Mouse (Mus musculus): ENCODE results near the gene Gm18596. TPM values are rescaled to one million over a fixed set of nuclear protein-coding genes. Genes with fewer than 3 reads are reported as not detected.
"Not testable (repeated sequence)": the region's sequence is repeated elsewhere in the genome, so short reads cannot be mapped to it uniquely, and the experiment has no call there.

The Gm18596 gene
- total and polyA plus RNA-seq, 3 experiments: not detected

- H3K4me1 ChIP-seq (ENCODE audit: control insufficient read depth in 1 of 2, insufficient read depth in 2 of 2, low read length in 2 of 2); H3K4me3 ChIP-seq (ENCODE audit: control insufficient read depth in 1 of 2, insufficient read depth in 1 of 2, low read depth in 2 of 2, low read length in 2 of 2); H3K36me3 ChIP-seq (ENCODE audit: control insufficient read depth in 1 of 2, insufficient read depth in 2 of 2, low read length in 2 of 2); H3K79me2 ChIP-seq (ENCODE audit: control insufficient read depth, insufficient read depth, low read length, poor library complexity); H3K27ac ChIP-seq (ENCODE audit: control insufficient read depth, low read depth, low read length); H3K9ac ChIP-seq (ENCODE audit: control insufficient read depth, low read depth, low read length, poor library complexity, severe bottlenecking); DNase-seq (ENCODE audit: low read depth, low spot score); H3K9me3 ChIP-seq (replicated peaks; ENCODE audit: insufficient read depth, low read length); H3K27me3 ChIP-seq (ENCODE audit: control insufficient read depth in 1 of 2, insufficient read depth in 2 of 2, low read length in 2 of 2): not testable (repeated sequence)
Measured at GRCm38 (mm10) chr10:77772142-77772541, 29.7 kb upstream of the Gm18596 start.

GRCm38 (mm10) chr10:77771225-77771624, 28.8 kb upstream of the Gm18596 start, which contains the start of gene Gm3238:
TSS of gene Gm3238 (minus strand) at chr10:77771325.
- not testable (repeated sequence) for H3K27me3 ChIP-seq (ENCODE audit: control insufficient read depth in 1 of 2, insufficient read depth in 2 of 2, low read length in 2 of 2); H3K4me3 ChIP-seq (ENCODE audit: control insufficient read depth in 1 of 2, insufficient read depth in 1 of 2, low read depth in 2 of 2, low read length in 2 of 2); H3K9ac ChIP-seq (ENCODE audit: control insufficient read depth, low read depth, low read length, poor library complexity, severe bottlenecking); H3K79me2 ChIP-seq (ENCODE audit: control insufficient read depth, insufficient read depth, low read length, poor library complexity); H3K4me1 ChIP-seq (ENCODE audit: control insufficient read depth in 1 of 2, insufficient read depth in 2 of 2, low read length in 2 of 2); DNase-seq (ENCODE audit: low read depth, low spot score); H3K27ac ChIP-seq (ENCODE audit: control insufficient read depth, low read depth, low read length); H3K36me3 ChIP-seq (ENCODE audit: control insufficient read depth in 1 of 2, insufficient read depth in 2 of 2, low read length in 2 of 2); H3K9me3 ChIP-seq (replicated peaks; ENCODE audit: insufficient read depth, low read length)

- DNase-seq (ENCODE audit: low read depth, low spot score): no peak
- no peak for TF ChIP-seq POLR2AphosphoS5 (IDR thresholded peaks at IDR 0.05; ENCODE audit: borderline replicate concordance, low read depth, low read length)
- TF ChIP-seq ZC3H11A (IDR thresholded peaks at IDR 0.05; ENCODE audit: low read depth, low read length): no peak
- no peak for TF ChIP-seq GABPA (IDR thresholded peaks at IDR 0.05; ENCODE audit: low read depth, low read length)
- no peak for TF ChIP-seq POLR2A (IDR thresholded peaks at IDR 0.05; ENCODE audit: control insufficient read depth in 1 of 2, insufficient read depth in 1 of 2, low read depth in 1 of 2, low read length in 2 of 2, poor library complexity in 1 of 2)
- no peak for TF ChIP-seq RCOR1 (IDR thresholded peaks at IDR 0.05; ENCODE audit: low read depth, low read length)
- no peak for TF ChIP-seq USF1 (IDR thresholded peaks at IDR 0.05; ENCODE audit: low read depth, low read length)
- no peak for TF ChIP-seq MAFK (IDR thresholded peaks at IDR 0.05; ENCODE audit: borderline replicate concordance, low read depth, low read length)
- no peak for TF ChIP-seq MAZ (IDR thresholded peaks at IDR 0.05; ENCODE audit: low read depth, low read length)
- no peak for TF ChIP-seq NRF1 (IDR thresholded peaks at IDR 0.05; ENCODE audit: insufficient read depth, low read depth, low read length, poor library complexity, severe bottlenecking)
- no peak for TF ChIP-seq MAX (IDR thresholded peaks at IDR 0.05; ENCODE audit: low read length)
- TF ChIP-seq ZNF384 (IDR thresholded peaks at IDR 0.05; ENCODE audit: low read depth, low read length): no peak
- TF ChIP-seq MYB (IDR thresholded peaks at IDR 0.05; ENCODE audit: low read depth, low read length): no peak
- no peak for TF ChIP-seq TBP (IDR thresholded peaks at IDR 0.05; ENCODE audit: low read depth, low read length)
- TF ChIP-seq ELF1 (IDR thresholded peaks at IDR 0.05; ENCODE audit: low read depth, low read length): no peak
- TF ChIP-seq GATA1 (IDR thresholded peaks at IDR 0.05; ENCODE audit: low read depth, low read length): no peak
- TF ChIP-seq TCF12 (IDR thresholded peaks at IDR 0.05; ENCODE audit: low read depth, low read length): no peak
- Histone ChIP-seq H3K27ac (ENCODE audit: control insufficient read depth, low read depth, low read length) (no peak overlapping the region), H3K36me3 (ENCODE audit: control insufficient read depth in 1 of 2, insufficient read depth in 2 of 2, low read length in 2 of 2) (no peaks in the 10 kb centered on the region), H3K9ac (ENCODE audit: control insufficient read depth, low read depth, low read length, poor library complexity, severe bottlenecking) (no peak overlapping the region), H3K9me3 (replicated peaks; ENCODE audit: insufficient read depth, low read length) (no peaks in the 10 kb centered on the region), H3K4me3 (ENCODE audit: control insufficient read depth in 1 of 2, insufficient read depth in 1 of 2, low read depth in 2 of 2, low read length in 2 of 2) (no peak overlapping the region), H3K79me2 (ENCODE audit: control insufficient read depth, insufficient read depth, low read length, poor library complexity) (no peaks in the 10 kb centered on the region), H3K4me1 (ENCODE audit: control insufficient read depth in 1 of 2, insufficient read depth in 2 of 2, low read length in 2 of 2) (no peaks in the 10 kb centered on the region), H3K27me3 (ENCODE audit: control insufficient read depth in 1 of 2, insufficient read depth in 2 of 2, low read length in 2 of 2) (peaks cover 0 to 2% of the 10 kb centered on the region in 2 experiments; a peak in 2 of 4 replicates)
Measured at GRCm38 (mm10) chr10:77769727-77770126, 27.3 kb upstream of the Gm18596 start.

- not testable (repeated sequence) for H3K27ac ChIP-seq (ENCODE audit: control insufficient read depth, low read depth, low read length); H3K4me1 ChIP-seq (ENCODE audit: control insufficient read depth in 1 of 2, insufficient read depth in 2 of 2, low read length in 2 of 2); H3K4me3 ChIP-seq (ENCODE audit: control insufficient read depth in 1 of 2, insufficient read depth in 1 of 2, low read depth in 2 of 2, low read length in 2 of 2); DNase-seq (ENCODE audit: low read depth, low spot score); H3K9me3 ChIP-seq (replicated peaks; ENCODE audit: insufficient read depth, low read length); H3K9ac ChIP-seq (ENCODE audit: control insufficient read depth, low read depth, low read length, poor library complexity, severe bottlenecking); H3K36me3 ChIP-seq (ENCODE audit: control insufficient read depth in 1 of 2, insufficient read depth in 2 of 2, low read length in 2 of 2); H3K79me2 ChIP-seq (ENCODE audit: control insufficient read depth, insufficient read depth, low read length, poor library complexity)
- H3K27me3 ChIP-seq (ENCODE audit: control insufficient read depth in 1 of 2, insufficient read depth in 2 of 2, low read length in 2 of 2): peaks cover 3 to 15% of the 10 kb centered on the region in 2 experiments
Measured at GRCm38 (mm10) chr10:77759582-77759981, 17.1 kb upstream of the Gm18596 start, which contains the start of gene Gm3233. TSS of gene Gm3233 (minus strand) at chr10:77759682.
